Mouse (Mus musculus) small intestine, adult 2 months (tissue): ENCODE measurements at regions not wholly inside any gene's neighbourhood (a gene's known extent, or its start where the extent isn't known, plus 50 kb on each side); places are given as distances from the start of the nearest gene placed in this dataset.
"Not testable (repeated sequence)": the region's sequence is repeated elsewhere in the genome, so short reads cannot be mapped to it uniquely, and the experiment has no call there.

Experiments used
- H3K27ac ChIP-seq: fragments of 200-500 bp; 2 replicates; pipeline ENCODE4 v1.5.1; 2012; ENCODE audit warnings: low read depth, low read length, control low read depth, inconsistent platforms; ENCODE audit not compliant: insufficient read depth
- H3K27me3 ChIP-seq: fragments of 200-500 bp; 2 replicates; pipeline ENCODE4 v1.6.1; 2012; ENCODE audit warnings: mild to moderate bottlenecking, moderate library complexity, low read length, inconsistent platforms; ENCODE audit not compliant: control insufficient read depth, insufficient read depth
- H3K36me3 ChIP-seq: fragments of 200-500 bp; 2 replicates; pipeline ENCODE4 v1.6.1; 2012; ENCODE audit warnings: mild to moderate bottlenecking, low read length, control low read depth, inconsistent platforms; ENCODE audit not compliant: control insufficient read depth, insufficient read depth
- H3K4me1 ChIP-seq: fragments of 200-500 bp; 2 replicates; pipeline ENCODE4 v1.6.1; 2012; ENCODE audit warnings: low read length, inconsistent platforms, mixed read lengths; ENCODE audit not compliant: control insufficient read depth, insufficient read depth, insufficient read length
- H3K4me3 ChIP-seq: fragments of 200-500 bp; 2 replicates; pipeline ENCODE4 v1.5.1; 2012; ENCODE audit warnings: low read depth, mild to moderate bottlenecking, control low read depth, inconsistent platforms, low read length, moderate library complexity
- CTCF ChIP-seq: fragments of 200-500 bp; IDR thresholded peaks from 2 replicates; pipeline ENCODE4 v1.5.1; 2012; ENCODE audit warnings: low read depth, mild to moderate bottlenecking, control low read depth, inconsistent platforms, low read length, moderate library complexity, mixed read lengths; ENCODE audit not compliant: insufficient replicate concordance, insufficient read length; ENCODE audit errors: extremely low read depth
- POLR2A ChIP-seq: fragments of 200-500 bp; IDR thresholded peaks from 2 replicates; pipeline ENCODE4 v1.6.1; 2012; ENCODE audit warnings: low read depth, mild to moderate bottlenecking, control low read depth, inconsistent platforms, low read length, moderate library complexity
- WGBS: fragments of 180-500 bp; shearing (Covaris S2); methylation state at CpG from one replicate; pipeline ENCODE4 v1.1.7; 2018; 5-methylcytosine and 5-hydroxymethylcytosine counted together

- no peaks in the 10 kb centered on the region for H3K4me1 ChIP-seq
- no peaks in the 10 kb centered on the region for H3K27me3 ChIP-seq
- no peak overlapping the region for H3K4me3 ChIP-seq
- H3K27ac ChIP-seq, result no peak overlapping the region
- no peaks in the 10 kb centered on the region for H3K36me3 ChIP-seq
- no peak for TF ChIP-seq CTCF
- TF ChIP-seq POLR2A, result no peak
- 63% methylated on average over 2 of the region's 2 CpGs for WGBS
Measured at GRCm38 (mm10) chr1:184166951-184167350, 132.8 kb upstream of the 1700056E22Rik start.

- WGBS, result 56% methylated on average over 2 of the region's 2 CpGs
- H3K36me3 ChIP-seq, H3K4me3 ChIP-seq, H3K27ac ChIP-seq, H3K4me1 ChIP-seq, H3K27me3 ChIP-seq: not testable (repeated sequence)
Measured at GRCm38 (mm10) chr1:184162526-184162925, 128.4 kb upstream of the 1700056E22Rik start.

- no peak overlapping the region for H3K27ac ChIP-seq
- WGBS, result no CpG with 5 or more reads among the region's 1 CpGs
- no peak overlapping the region for H3K4me3 ChIP-seq
- no peaks in the 10 kb centered on the region for H3K27me3 ChIP-seq
- no peaks in the 10 kb centered on the region for H3K36me3 ChIP-seq
- no peak for TF ChIP-seq CTCF
- no peaks in the 10 kb centered on the region for H3K4me1 ChIP-seq
Measured at GRCm38 (mm10) chr1:184147713-184148112, 113.6 kb upstream of the 1700056E22Rik start.

GRCm38 (mm10) chr1:184142974-184143373, 108.9 kb upstream of the 1700056E22Rik start:
- TF ChIP-seq POLR2A (no peak), CTCF (no peak)
- no peaks in the 10 kb centered on the region for H3K27me3 ChIP-seq
- H3K4me1 ChIP-seq, result peaks cover 2% of the 10 kb centered on the region; the same call in 1 of the 2 replicates
- no peak overlapping the region for H3K27ac ChIP-seq
- H3K36me3 ChIP-seq, result no peaks in the 10 kb centered on the region
- WGBS, result 30% methylated on average over 2 of the region's 2 CpGs
- no peak overlapping the region for H3K4me3 ChIP-seq

GRCm38 (mm10) chr1:184140486-184140885, 106.4 kb upstream of the 1700056E22Rik start:
- no peak for TF ChIP-seq POLR2A
- Histone ChIP-seq H3K4me1 (peaks cover 2% of the 10 kb centered on the region; the same call in 1 of the 2 replicates), H3K27ac (no peak overlapping the region), H3K4me3 (no peak overlapping the region), H3K36me3 (no peaks in the 10 kb centered on the region), H3K27me3 (no peaks in the 10 kb centered on the region)
- WGBS, result 40% methylated on average over 5 of the region's 5 CpGs

- WGBS, result 43% methylated on average over 4 of the region's 4 CpGs
- Histone ChIP-seq H3K27me3 (no peaks in the 10 kb centered on the region), H3K27ac (no peak overlapping the region; the same call in 1 of the 2 replicates), H3K4me1 (peaks cover 2% of the 10 kb centered on the region; the same call in 1 of the 2 replicates), H3K4me3 (no peak overlapping the region), H3K36me3 (no peaks in the 10 kb centered on the region)
- TF ChIP-seq POLR2A (no peak), CTCF (no peak)
Measured at GRCm38 (mm10) chr1:184140082-184140481, 106.0 kb upstream of the 1700056E22Rik start.

GRCm38 (mm10) chr1:184138661-184139060, 104.6 kb upstream of the 1700056E22Rik start:
- Histone ChIP-seq H3K27me3 (no peaks in the 10 kb centered on the region), H3K4me3 (no peak overlapping the region), H3K4me1 (peaks cover 2% of the 10 kb centered on the region; the same call in 1 of the 2 replicates), H3K27ac (no peak overlapping the region), H3K36me3 (no peaks in the 10 kb centered on the region)
- 49% methylated on average over 3 of the region's 3 CpGs for WGBS
- TF ChIP-seq CTCF (no peak), POLR2A (no peak)

- WGBS, result 57% methylated on average over 4 of the region's 4 CpGs
- no peaks in the 10 kb centered on the region for H3K36me3 ChIP-seq
- H3K4me3 ChIP-seq, result no peak overlapping the region
- TF ChIP-seq CTCF, result no peak
- no peak for TF ChIP-seq POLR2A
- H3K27ac ChIP-seq, result no peak overlapping the region
- H3K27me3 ChIP-seq, result no peaks in the 10 kb centered on the region
- H3K4me1 ChIP-seq, result no peaks in the 10 kb centered on the region
Measured at GRCm38 (mm10) chr1:184130897-184131296, 96.8 kb upstream of the 1700056E22Rik start.
